Mouse (Mus musculus) gastrocnemius, postnatal 14 days (tissue): ENCODE measurements around the gene Ptprj. TPM values are rescaled to one million over a fixed set of nuclear protein-coding genes. Genes with fewer than 3 reads are reported as not detected.
A peak's percentile ranks its signal among the peaks of the same experiment; 100 is the strongest.

Experiments used
- DNase-seq: peaks from one replicate; pipeline ENCODE4 v3.0.0; 2021; ENCODE audit warnings: mixed read lengths
- intact Hi-C: fragments of 180-260 bp; cut with DNase I; formaldehyde crosslinking; loops from one replicate; pipeline ENCODE4 v1.15.1; 2025; ENCODE audit warnings: low total_unique reads
- total RNA-seq, 2 experiments: library from RNA; stranded (reverse); gene quantifications; 2 replicates each; pipeline ENCODE4 v1.2.3; 2021

Ptprj gene
- total RNA-seq, 2 experiments from 2014 or later = 6.5 to 6.6 TPM

GRCm38 (mm10) chr2:90496012-90496679, 84.3 kb downstream of the Ptprj start:
- DNase-seq = no peak
- intact Hi-C loops = no loop called here

- intact Hi-C loops = no loop called here
These were observed 90.0 kb downstream of the Ptprj start for GRCm38 (mm10) chr2:90490279-90491046.

GRCm38 (mm10) chr2:90489839-90490238, 90.6 kb downstream of the Ptprj start:
- peak; percentile 31 for DNase-seq
- intact Hi-C loops = no loop called here

More at GRCm38 (mm10) chr2:90490279-90491046, 90.0 kb downstream of the Ptprj start:
- DNase-seq = no peak

- DNase-seq = no peak
- intact Hi-C loops = no loop called here
These were observed 91.5 kb downstream of the Ptprj start for GRCm38 (mm10) chr2:90488690-90489590.

GRCm38 (mm10) chr2:90487471-90488238, 92.8 kb downstream of the Ptprj start:
- intact Hi-C loops = no loop called here
- DNase-seq = no peak

- DNase-seq = no peak
- intact Hi-C loops = no loop called here
These were observed 94.2 kb downstream of the Ptprj start for GRCm38 (mm10) chr2:90486226-90486755.

- intact Hi-C loops = no loop called here
- no peak for DNase-seq
These were observed 98.9 kb downstream of the Ptprj start for GRCm38 (mm10) chr2:90481505-90481904.

- no peak for DNase-seq
- intact Hi-C loops = no loop called here
These were observed 99.6 kb downstream of the Ptprj start for GRCm38 (mm10) chr2:90480747-90481308.

GRCm38 (mm10) chr2:90478531-90478930, 101.9 kb downstream of the Ptprj start:
- no peak for DNase-seq
- intact Hi-C loops = loop anchor here (5.0 kb wide), 1 partner anchor 199 kb away; the partner anchor contains the start of gene Nup160

GRCm38 (mm10) chr2:90477617-90478016, 102.8 kb downstream of the Ptprj start:
- DNase-seq = no peak
- intact Hi-C loops = loop anchor here (5.0 kb wide), 1 partner anchor 200 kb away; the partner anchor contains the start of gene Nup160

GRCm38 (mm10) chr2:90476792-90477191, 103.7 kb downstream of the Ptprj start:
- intact Hi-C loops = loop anchor here (5.0 kb wide), 1 partner anchor 201 kb away; the partner anchor contains the start of gene Nup160
- DNase-seq = no peak

- intact Hi-C loops = loop anchor here (5.0 kb wide), 1 partner anchor 201 kb away; the partner anchor contains the start of gene Nup160
- no peak for DNase-seq
These were observed 104.1 kb downstream of the Ptprj start for GRCm38 (mm10) chr2:90476319-90476718.

GRCm38 (mm10) chr2:90474593-90475405, 105.6 kb downstream of the Ptprj start:
- intact Hi-C loops = loop anchor here (2.0 to 5.0 kb wide), 2 partner anchors 150 to 203 kb away; partner anchors contain the start of gene Nup160
- DNase-seq = peak; percentile 66

- intact Hi-C loops = no loop called here
- DNase-seq = no peak
These were observed 107.7 kb downstream of the Ptprj start for GRCm38 (mm10) chr2:90472701-90473100.

- intact Hi-C loops = no loop called here
- DNase-seq = no peak
These were observed 110.3 kb downstream of the Ptprj start for GRCm38 (mm10) chr2:90470122-90470521.

GRCm38 (mm10) chr2:90466480-90466879, 114.0 kb downstream of the Ptprj start:
- DNase-seq = no peak
- intact Hi-C loops = no loop called here

GRCm38 (mm10) chr2:90463735-90464134, 116.7 kb downstream of the Ptprj start:
- no peak for DNase-seq
- intact Hi-C loops = no loop called here
